Mouse (Mus musculus): ENCODE results near the gene Sertad2. TPM values are rescaled to one million over a fixed set of nuclear protein-coding genes. Genes with fewer than 3 reads are reported as not detected.
A peak's percentile ranks its signal among the peaks of the same experiment; 100 is the strongest.

Sertad2 gene
- polyA plus RNA-seq, 1 experiment from 2014 or later: 22.3 TPM

DNA sequence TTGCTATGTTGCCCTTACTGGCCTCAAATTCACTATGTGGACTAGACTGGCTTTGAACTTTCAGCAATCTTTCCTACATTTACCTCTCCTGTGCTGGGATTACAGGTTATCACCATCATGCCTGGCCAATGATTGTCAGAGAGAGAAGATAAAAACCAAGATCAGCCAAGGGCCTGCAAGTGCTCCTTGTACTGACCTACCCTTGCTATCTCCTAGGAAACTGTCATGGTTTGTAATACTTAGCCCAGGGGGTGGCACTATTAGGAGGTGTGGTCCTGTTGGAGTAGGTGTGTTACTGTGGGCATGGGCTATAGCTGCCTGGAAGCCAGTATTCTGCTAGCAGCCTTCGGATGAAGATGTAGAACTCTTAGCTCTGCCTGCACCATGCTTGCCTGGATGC, 18.6 kb upstream of the Sertad2 start:
- H3K9ac ChIP-seq (ENCODE audit: low read length): no peak overlapping the region
- DNase-seq (ENCODE audit: low spot score) (no peak), ATAC-seq (ENCODE audit: insufficient read depth, low FRiP score, low TSS enrichment) (no peak)
- no peaks in the 10 kb centered on the region for H3K27me3 ChIP-seq (ENCODE audit: control insufficient read depth, insufficient read depth, low read length)
- 82% methylated on average over 1 of the region's 1 CpGs for WGBS
- H3K4me1 ChIP-seq (ENCODE audit: control insufficient read depth, insufficient read depth, low read length): no peaks in the 10 kb centered on the region
- H3K4me2 ChIP-seq (ENCODE audit: low read depth): no peak overlapping the region
- no peak overlapping the region for H3K4me3 ChIP-seq (ENCODE audit: low read depth, low read length)
- no peaks in the 10 kb centered on the region for H3K9me3 ChIP-seq (ENCODE audit: control insufficient read depth, low read length)
- H3K27ac ChIP-seq (ENCODE audit: low read depth, low read length): no peak overlapping the region
- no peaks in the 10 kb centered on the region for H3K36me3 ChIP-seq (ENCODE audit: control insufficient read depth, insufficient read depth, low read length)

DNA sequence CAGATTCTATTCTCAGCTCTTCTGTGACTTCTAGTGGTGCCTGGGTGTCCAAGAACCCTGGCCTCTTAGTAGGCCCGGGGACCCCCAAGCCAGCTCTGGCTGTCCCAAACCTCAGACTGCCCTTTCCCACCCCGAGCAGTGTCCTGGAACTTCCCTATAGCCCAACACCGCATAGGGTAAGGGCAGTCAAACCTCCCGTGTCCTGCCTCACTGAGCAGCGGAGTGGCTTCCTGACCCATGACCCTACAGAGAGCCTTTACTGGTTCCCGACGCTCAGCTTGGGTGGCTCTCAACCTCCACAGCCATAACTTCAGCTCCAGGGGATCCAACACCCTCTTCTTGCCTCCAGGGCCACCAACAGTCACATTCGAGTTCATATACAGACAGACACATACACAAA, 17.1 kb upstream of the Sertad2 start:
- Histone ChIP-seq H3K36me3 (ENCODE audit: control insufficient read depth, insufficient read depth, low read length) (no peaks in the 10 kb centered on the region), H3K9ac (ENCODE audit: low read length) (no peak overlapping the region), H3K9me3 (ENCODE audit: control insufficient read depth, low read length) (no peaks in the 10 kb centered on the region), H3K4me1 (ENCODE audit: control insufficient read depth, insufficient read depth, low read length) (no peaks in the 10 kb centered on the region), H3K4me2 (ENCODE audit: low read depth) (no peak overlapping the region), H3K27ac (ENCODE audit: low read depth, low read length) (no peak overlapping the region), H3K27me3 (ENCODE audit: control insufficient read depth, insufficient read depth, low read length) (no peaks in the 10 kb centered on the region), H3K4me3 (ENCODE audit: low read depth, low read length) (no peak overlapping the region)
- 87% methylated on average over 8 of the region's 8 CpGs for WGBS
- ATAC-seq (ENCODE audit: insufficient read depth, low FRiP score, low TSS enrichment) (no peak), DNase-seq (ENCODE audit: low spot score) (no peak)

- H3K4me3 ChIP-seq (ENCODE audit: low read depth, low read length): no peak overlapping the region
- H3K4me1 ChIP-seq (ENCODE audit: control insufficient read depth, insufficient read depth, low read length): no peaks in the 10 kb centered on the region
- 91% methylated on average over 3 of the region's 3 CpGs for WGBS
Measured at GRCm38 (mm10) chr11:20527901-20528300, 15.2 kb upstream of the Sertad2 start.

GRCm38 (mm10) chr11:20531682-20531991, 11.4 kb upstream of the Sertad2 start:
- Histone ChIP-seq H3K4me2 (ENCODE audit: low read depth) (peak overlapping the region; percentile 75), H3K36me3 (ENCODE audit: control insufficient read depth, insufficient read depth, low read length) (no peaks in the 10 kb centered on the region), H3K4me1 (ENCODE audit: control insufficient read depth, insufficient read depth, low read length) (no peaks in the 10 kb centered on the region), H3K27ac (ENCODE audit: low read depth, low read length) (no peak overlapping the region), H3K27me3 (ENCODE audit: control insufficient read depth, insufficient read depth, low read length) (no peaks in the 10 kb centered on the region), H3K4me3 (ENCODE audit: low read depth, low read length) (peak overlapping the region; percentile 47), H3K9ac (ENCODE audit: low read length) (peak overlapping the region; percentile 73), H3K9me3 (ENCODE audit: control insufficient read depth, low read length) (no peaks in the 10 kb centered on the region)
- WGBS: 27% methylated on average over 1 of the region's 1 CpGs
- no peak for DNase-seq (ENCODE audit: low spot score)
- no peak for ATAC-seq (ENCODE audit: insufficient read depth, low FRiP score, low TSS enrichment)

More at GRCm38 (mm10) chr11:20527901-20528300, 15.2 kb upstream of the Sertad2 start:
- H3K36me3 ChIP-seq (ENCODE audit: control insufficient read depth, insufficient read depth, low read length): no peaks in the 10 kb centered on the region
- no peak overlapping the region for H3K9ac ChIP-seq (ENCODE audit: low read length)
- H3K9me3 ChIP-seq (ENCODE audit: control insufficient read depth, low read length): no peaks in the 10 kb centered on the region
- H3K4me2 ChIP-seq (ENCODE audit: low read depth): no peak overlapping the region
- no peak for DNase-seq (ENCODE audit: low spot score)
- no peaks in the 10 kb centered on the region for H3K27me3 ChIP-seq (ENCODE audit: control insufficient read depth, insufficient read depth, low read length)
- ATAC-seq (ENCODE audit: insufficient read depth, low FRiP score, low TSS enrichment): no peak
- H3K27ac ChIP-seq (ENCODE audit: low read depth, low read length): no peak overlapping the region

DNA sequence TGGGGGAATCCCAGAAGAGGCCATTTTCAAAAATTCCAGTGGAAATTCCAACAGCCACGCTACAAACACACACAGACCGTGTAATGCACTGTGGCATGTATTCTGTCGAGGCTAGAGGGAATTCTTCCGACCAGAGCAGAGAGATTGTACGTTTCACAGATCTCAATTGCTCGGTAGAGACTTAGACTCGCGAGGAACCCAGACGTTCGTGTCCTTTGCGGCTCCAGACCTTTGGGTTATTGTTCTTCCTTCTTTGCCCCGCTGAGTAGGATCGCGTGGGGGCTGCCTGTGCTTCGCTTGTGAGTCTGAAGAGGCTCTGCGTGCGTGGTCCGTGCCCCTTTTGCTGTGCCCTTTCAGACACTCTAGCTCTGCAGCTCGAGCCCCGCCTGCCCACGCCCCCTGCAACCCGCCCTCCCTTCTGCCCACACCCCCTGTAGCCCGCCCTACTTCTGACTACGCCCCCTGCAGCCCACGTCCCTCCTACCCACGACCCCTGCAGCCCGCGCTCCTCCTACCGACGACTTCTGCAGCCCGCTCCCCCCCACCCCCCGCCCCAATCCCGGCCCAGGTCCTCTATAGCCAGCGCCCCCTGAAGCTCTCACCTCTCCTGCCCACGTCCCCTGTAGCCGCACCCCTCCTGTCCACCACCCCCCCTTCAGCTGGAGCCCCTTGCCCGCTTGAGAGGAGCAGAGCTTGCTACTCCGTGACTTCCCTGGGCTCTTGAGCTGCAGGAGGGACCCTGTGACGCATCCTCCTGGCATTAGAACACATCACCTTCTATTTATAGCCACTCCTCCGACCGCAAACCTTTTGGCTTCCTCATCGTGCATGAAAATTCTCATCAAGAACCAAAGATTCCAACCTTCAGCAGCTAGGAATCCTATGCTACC, 10.8 kb upstream of the Sertad2 start:
- Histone ChIP-seq H3K27ac (ENCODE audit: low read depth, low read length) (no peak overlapping the region), H3K4me3 (ENCODE audit: low read depth, low read length) (peak overlapping the region; percentile 47), H3K36me3 (ENCODE audit: control insufficient read depth, insufficient read depth, low read length) (no peaks in the 10 kb centered on the region), H3K27me3 (ENCODE audit: control insufficient read depth, insufficient read depth, low read length) (no peaks in the 10 kb centered on the region), H3K9me3 (ENCODE audit: control insufficient read depth, low read length) (no peaks in the 10 kb centered on the region), H3K4me1 (ENCODE audit: control insufficient read depth, insufficient read depth, low read length) (no peaks in the 10 kb centered on the region), H3K9ac (ENCODE audit: low read length) (peak overlapping the region; percentile 73), H3K4me2 (ENCODE audit: low read depth) (peak overlapping the region; percentile 75)
- WGBS: under 1% methylated on average over 42 of the region's 42 CpGs
- ATAC-seq (ENCODE audit: insufficient read depth, low FRiP score, low TSS enrichment) (peak; percentile 83), DNase-seq (ENCODE audit: low spot score) (peak; percentile 76)

DNA sequence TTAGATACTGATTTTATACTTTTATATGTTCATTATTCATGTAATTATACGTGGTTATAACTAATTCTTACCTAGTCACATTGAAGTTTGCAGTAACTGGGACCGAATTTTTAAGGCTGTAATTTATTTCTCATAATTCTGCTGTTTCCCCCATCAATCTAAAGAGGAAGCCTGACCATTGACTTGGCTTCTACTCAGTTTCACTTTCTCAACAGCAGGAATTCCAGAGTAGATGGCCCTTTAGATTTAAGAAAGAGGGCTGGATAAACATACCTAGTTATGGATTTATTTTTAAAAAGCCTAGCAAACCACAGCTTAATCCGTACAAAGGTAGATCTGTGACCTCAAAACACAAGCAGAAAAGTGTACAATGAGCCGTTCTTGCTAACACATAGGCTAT, 9.8 kb upstream of the Sertad2 start:
- WGBS: 82% methylated on average over 4 of the region's 4 CpGs
- H3K9ac ChIP-seq (ENCODE audit: low read length): no peak overlapping the region
- no peaks in the 10 kb centered on the region for H3K36me3 ChIP-seq (ENCODE audit: control insufficient read depth, insufficient read depth, low read length)
- no peaks in the 10 kb centered on the region for H3K4me1 ChIP-seq (ENCODE audit: control insufficient read depth, insufficient read depth, low read length)
- DNase-seq (ENCODE audit: low spot score): no peak
- ATAC-seq (ENCODE audit: insufficient read depth, low FRiP score, low TSS enrichment): no peak
- no peak overlapping the region for H3K4me2 ChIP-seq (ENCODE audit: low read depth)
- no peak overlapping the region for H3K27ac ChIP-seq (ENCODE audit: low read depth, low read length)
- no peak overlapping the region for H3K4me3 ChIP-seq (ENCODE audit: low read depth, low read length)
- no peaks in the 10 kb centered on the region for H3K27me3 ChIP-seq (ENCODE audit: control insufficient read depth, insufficient read depth, low read length)
- H3K9me3 ChIP-seq (ENCODE audit: control insufficient read depth, low read length): no peaks in the 10 kb centered on the region

DNA sequence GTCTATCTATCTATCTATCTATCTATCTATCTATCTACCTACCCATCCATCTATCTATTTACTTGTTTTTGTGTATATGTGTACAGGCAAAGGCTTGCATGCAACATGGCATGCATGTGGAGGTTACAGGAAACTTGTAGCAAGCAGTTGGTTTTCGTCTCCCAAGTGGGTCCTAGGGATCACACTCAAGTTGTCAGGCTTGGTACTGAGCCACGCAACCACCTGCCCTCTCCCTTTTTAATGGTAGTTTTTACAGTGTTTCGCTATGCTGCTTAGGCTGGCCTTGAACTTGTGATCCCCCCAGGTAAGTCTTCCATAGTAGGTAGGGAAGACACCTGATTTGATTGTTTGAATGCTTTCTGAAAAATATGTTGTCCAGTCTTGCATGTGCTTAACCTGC, 5.8 kb upstream of the Sertad2 start:
- Histone ChIP-seq H3K4me2 (ENCODE audit: low read depth) (no peak overlapping the region), H3K36me3 (ENCODE audit: control insufficient read depth, insufficient read depth, low read length) (no peaks in the 10 kb centered on the region), H3K9me3 (ENCODE audit: control insufficient read depth, low read length) (no peaks in the 10 kb centered on the region), H3K4me3 (ENCODE audit: low read depth, low read length) (no peak overlapping the region), H3K9ac (ENCODE audit: low read length) (no peak overlapping the region), H3K4me1 (ENCODE audit: control insufficient read depth, insufficient read depth, low read length) (peaks cover 3% of the 10 kb centered on the region; the same call in 1 of the 2 replicates), H3K27me3 (ENCODE audit: control insufficient read depth, insufficient read depth, low read length) (no peaks in the 10 kb centered on the region), H3K27ac (ENCODE audit: low read depth, low read length) (no peak overlapping the region)
- no peak for ATAC-seq (ENCODE audit: insufficient read depth, low FRiP score, low TSS enrichment)
- DNase-seq (ENCODE audit: low spot score): no peak
- WGBS: 94% methylated on average over 3 of the region's 3 CpGs

DNA sequence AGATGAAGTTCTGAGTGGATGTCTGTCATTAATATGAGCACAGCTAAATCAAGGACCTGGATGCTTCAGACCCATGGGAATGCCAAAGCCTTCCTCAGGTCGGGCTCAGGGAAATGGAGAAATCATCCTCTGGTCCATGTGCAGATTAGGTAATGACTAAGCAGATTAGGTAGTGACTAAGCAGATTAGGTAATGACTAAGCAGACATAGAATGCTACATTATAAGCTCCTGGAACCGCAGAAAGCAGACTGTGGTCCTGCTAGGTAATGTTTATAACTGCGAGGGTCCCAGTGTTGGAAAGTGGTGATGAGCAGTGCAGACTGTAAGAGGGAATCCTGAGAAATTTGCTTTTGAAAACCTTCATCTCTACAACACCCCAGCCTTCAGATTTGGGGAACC, 4.6 kb upstream of the Sertad2 start:
- Histone ChIP-seq H3K9ac (ENCODE audit: low read length) (no peak overlapping the region), H3K27ac (ENCODE audit: low read depth, low read length) (no peak overlapping the region), H3K4me3 (ENCODE audit: low read depth, low read length) (no peak overlapping the region), H3K4me1 (ENCODE audit: control insufficient read depth, insufficient read depth, low read length) (peaks cover 3% of the 10 kb centered on the region; the same call in 1 of the 2 replicates), H3K4me2 (ENCODE audit: low read depth) (no peak overlapping the region), H3K36me3 (ENCODE audit: control insufficient read depth, insufficient read depth, low read length) (no peaks in the 10 kb centered on the region), H3K27me3 (ENCODE audit: control insufficient read depth, insufficient read depth, low read length) (no peaks in the 10 kb centered on the region), H3K9me3 (ENCODE audit: control insufficient read depth, low read length) (no peaks in the 10 kb centered on the region)
- 84% methylated on average over 3 of the region's 3 CpGs for WGBS
- no peak for DNase-seq (ENCODE audit: low spot score)
- ATAC-seq (ENCODE audit: insufficient read depth, low FRiP score, low TSS enrichment): no peak

DNA sequence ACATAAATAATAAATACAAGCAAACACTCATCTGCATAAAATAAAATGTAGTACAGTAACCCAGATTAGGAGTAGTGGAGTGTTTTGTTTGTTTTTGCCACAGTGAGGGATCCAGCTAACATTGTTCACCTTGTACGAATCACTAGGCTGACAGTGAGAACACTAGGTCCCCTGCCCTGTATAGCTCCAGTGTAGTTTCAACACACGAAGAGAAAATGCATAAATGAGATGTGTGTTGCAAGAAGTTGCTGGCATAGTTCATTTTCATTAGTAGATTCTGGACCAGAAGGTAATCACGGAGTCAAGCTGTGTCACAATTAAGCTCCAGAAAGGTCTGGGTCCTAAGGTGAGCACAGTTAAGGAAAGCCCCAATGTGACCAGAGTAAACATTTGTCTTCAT, 1.8 kb upstream of the Sertad2 start:
- DNase-seq (ENCODE audit: low spot score) (no peak), ATAC-seq (ENCODE audit: insufficient read depth, low FRiP score, low TSS enrichment) (no peak)
- Histone ChIP-seq H3K4me2 (ENCODE audit: low read depth) (no peak overlapping the region), H3K27me3 (ENCODE audit: control insufficient read depth, insufficient read depth, low read length) (no peaks in the 10 kb centered on the region), H3K4me3 (ENCODE audit: low read depth, low read length) (no peak overlapping the region), H3K9me3 (ENCODE audit: control insufficient read depth, low read length) (no peaks in the 10 kb centered on the region), H3K4me1 (ENCODE audit: control insufficient read depth, insufficient read depth, low read length) (peaks cover 3% of the 10 kb centered on the region; the same call in 1 of the 2 replicates), H3K36me3 (ENCODE audit: control insufficient read depth, insufficient read depth, low read length) (no peaks in the 10 kb centered on the region), H3K9ac (ENCODE audit: low read length) (no peak overlapping the region), H3K27ac (ENCODE audit: low read depth, low read length) (no peak overlapping the region)
- WGBS: 77% methylated on average over 3 of the region's 3 CpGs

All from neural tube, embryonic 11.5 days (tissue).